Comparison of ENCODE assay signal across 19 mouse cellular contexts in genomic region chr12:80329641-80330040, GRCm38 (mm10).
DNase-seq lines count a peak whose midpoint lies in the region; ATAC-seq and TF ChIP-seq lines count a peak whose summit lies in the region.
"Had no signal": no experiment of that assay in that cellular context is flagged by ENCODE, and none has a peak within 500 bp of the region (broad histone marks: within the 10 kb centered on the region; RNA-seq: fewer than 3 reads in every experiment).

No protein-coding gene starts in this region.

- no peak overlapping the region for H3ac ChIP-seq in myocyte (ENCODE audit: control insufficient read depth, insufficient read length)

- H3K27me3 ChIP-seq in heart, embryonic 10.5 days (ENCODE audit: insufficient read depth, poor library complexity, severe bottlenecking): no peaks in the 10 kb centered on the region
- no peaks in the 10 kb centered on the region for H3K27me3 ChIP-seq in megakaryocyte, embryonic 14.5 days (replicated peaks)
- H3K27me3 ChIP-seq in myocyte (ENCODE audit: control insufficient read depth, insufficient read depth, insufficient read length): no peaks in the 10 kb centered on the region
- H3K27me3 ChIP-seq: forebrain, embryonic 12.5 days; limb, embryonic 15.5 days; liver, embryonic 15.5 days had no signal

- H3K4me3 ChIP-seq in heart, embryonic 10.5 days: no peak overlapping the region
- peak overlapping the region; percentile 55 for H3K4me3 ChIP-seq in megakaryocyte, embryonic 14.5 days (replicated peaks)
- H3K4me3 ChIP-seq in myocyte: no peak overlapping the region
- H3K4me3 ChIP-seq: forebrain, embryonic 12.5 days; limb, embryonic 15.5 days; liver, embryonic 15.5 days had no signal

- no peak for ATAC-seq in megakaryocyte, adult 5-6 weeks (ENCODE audit: poor library complexity, severe bottlenecking)
- ATAC-seq: lung, postnatal 0 days; midbrain, embryonic 16.5 days had no signal

- H3K4me1 ChIP-seq in heart, embryonic 10.5 days: peaks cover 64% of the 10 kb centered on the region
- H3K4me1 ChIP-seq in megakaryocyte, embryonic 14.5 days: peaks cover 95% of the 10 kb centered on the region

- no peaks in the 10 kb centered on the region for H3K9me3 ChIP-seq in heart, embryonic 10.5 days
- H3K9me3 ChIP-seq in megakaryocyte, embryonic 14.5 days: no peaks in the 10 kb centered on the region
- H3K9me3 ChIP-seq: forebrain, embryonic 12.5 days; limb, embryonic 15.5 days; liver, embryonic 15.5 days had no signal

- no peak for DNase-seq in heart, embryonic 10.5 days (ENCODE audit: low spot score)
- no peak for DNase-seq in heart, adult 18-20 months
- DNase-seq in adrenal gland, postnatal 14 days: no peak
- no peak for DNase-seq in thymus, postnatal 25 days
- no peak for DNase-seq in urinary bladder, postnatal 36 days (ENCODE audit: low spot score in 2 of 2)
- DNase-seq: adrenal gland, postnatal 36 days; cerebellum, adult 18-20 months; cerebellum, postnatal 36 days; gastrocnemius, postnatal 25 days; right cerebral cortex, postnatal 25 days; thymus, postnatal 14 days had no signal

- H3K4me2 ChIP-seq in myocyte (ENCODE audit: low read depth): peak overlapping the region; percentile 46
- H3K4me2 ChIP-seq: forebrain, embryonic 12.5 days; limb, embryonic 15.5 days; liver, embryonic 15.5 days had no signal

- no peak for TF ChIP-seq POLR2A in myocyte (IDR thresholded peaks at IDR 0.05; ENCODE audit: insufficient read length, low read depth)

- 41% methylated on average over 2 of the region's 2 CpGs for WGBS in heart, embryonic 10.5 days

- H3K36me3 ChIP-seq in heart, embryonic 10.5 days: no peaks in the 10 kb centered on the region
- H3K36me3 ChIP-seq in megakaryocyte, embryonic 14.5 days (replicated peaks; ENCODE audit: low read length): peaks cover 3% of the 10 kb centered on the region
- no peaks in the 10 kb centered on the region for H3K36me3 ChIP-seq in myocyte (ENCODE audit: control insufficient read depth, insufficient read depth)
- H3K36me3 ChIP-seq: forebrain, embryonic 12.5 days; liver, embryonic 15.5 days had no signal

- peak overlapping the region; percentile 29; the same call in 1 of the 2 replicates for H3K27ac ChIP-seq in heart, embryonic 10.5 days
- H3K27ac ChIP-seq: forebrain, embryonic 12.5 days; limb, embryonic 15.5 days; liver, embryonic 15.5 days had no signal

- H3K79me2 ChIP-seq in myocyte (ENCODE audit: control insufficient read depth, insufficient read depth): no peaks in the 10 kb centered on the region

TF ChIP-seq in myocyte, 11 proteins besides CTCF, POLR2A, EP300 and RAD21:
- TF ChIP-seq MYOD1 (IDR thresholded peaks at IDR 0.05; ENCODE audit: control insufficient read depth in 1 of 3, insufficient read length in 2 of 3, low read depth in 2 of 3) (peak; percentile 86 to 98 (median 96)), TCF3 (IDR thresholded peaks at IDR 0.05; ENCODE audit: insufficient read length, low read depth) (peak; percentile 37), POLR2AphosphoS2 (IDR thresholded peaks at IDR 0.05; ENCODE audit: insufficient read length, low read depth) (no peak), SRF (IDR thresholded peaks at IDR 0.05; ENCODE audit: control insufficient read depth, insufficient read length, low read depth) (no peak), CEBPB (IDR thresholded peaks at IDR 0.05; ENCODE audit: insufficient read depth, poor library complexity, severe bottlenecking) (no peak), USF1 (IDR thresholded peaks at IDR 0.05; ENCODE audit: low read depth) (no peak), MAX (IDR thresholded peaks at IDR 0.05; ENCODE audit: low read depth) (no peak), TCF12 (IDR thresholded peaks at IDR 0.05; ENCODE audit: insufficient read depth, poor library complexity, severe bottlenecking) (peak; percentile 26)
